Mouse (Mus musculus) urinary bladder, postnatal 10 days (tissue): Measurements from ENCODE around the gene Ms4a4a.

ENCODE experiments used
- DNase-seq: peaks from one replicate; pipeline ENCODE4 v3.0.0; 2022; ENCODE audit warnings: low spot score

Ms4a4a gene

DNA sequence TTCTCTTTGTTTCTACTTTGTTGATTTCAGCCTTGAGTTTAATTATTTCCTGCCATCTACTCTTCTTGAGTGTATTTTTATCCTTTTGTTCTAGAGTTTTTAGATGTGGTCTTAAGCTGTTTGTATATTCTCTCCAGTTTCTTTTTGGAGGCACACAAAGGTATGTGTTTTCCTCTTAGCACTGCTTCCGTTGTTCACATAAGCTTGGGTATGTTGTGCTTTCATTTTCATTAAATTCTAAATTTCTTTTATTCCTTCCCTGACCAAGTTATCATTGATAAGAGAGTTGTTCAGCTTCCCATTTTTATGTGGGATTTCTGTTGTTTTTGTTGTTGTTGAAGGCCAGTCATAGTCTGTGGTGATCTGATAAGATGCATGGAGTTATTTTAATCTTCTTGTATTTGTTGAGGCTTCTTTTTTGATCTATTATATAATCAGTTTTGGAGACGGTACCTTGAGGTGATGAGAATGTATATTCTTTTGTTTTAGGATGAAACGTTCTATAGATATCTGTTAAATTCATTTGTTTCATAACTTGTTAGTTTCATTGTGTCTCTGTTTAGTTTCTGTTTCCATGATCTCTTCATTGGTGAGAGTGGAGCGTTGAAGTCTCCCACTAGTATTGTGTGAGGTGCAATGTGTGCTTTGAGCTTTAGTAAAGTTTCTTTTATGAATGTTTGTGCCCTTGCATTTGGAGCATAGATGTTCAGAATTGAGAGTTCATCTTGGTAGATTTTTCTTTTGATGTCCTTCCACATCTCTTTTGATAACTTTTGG is 59.9 kb downstream of the Ms4a4a start:
- no peak for DNase-seq
